Mouse (Mus musculus): Measurements from ENCODE around the gene Zfp266. TPM values are rescaled to one million over a fixed set of nuclear protein-coding genes. Genes with fewer than 3 reads are reported as not detected.
"Not testable (repeated sequence)": the region's sequence is repeated elsewhere in the genome, so short reads cannot be mapped to it uniquely, and the experiment has no call there.

The Zfp266 gene
- polyA plus RNA-seq (2015; fragmentation: Nextera tagmentation; extraction: Ambion mirVana): 144 and 152 TPM in 2 replicates

GRCm38 (mm10) chr9:20521306-20521957 is at the start of gene Zfp266:
Gene Zfp266 (minus strand): TSS chr9:20521417.
- Histone ChIP-seq H3K36me3 (peaks cover 19% of the 10 kb centered on the region), H3K9ac (peak within 1 kb of the TSS; percentile 98), H3K27me3 (no peaks in the 10 kb centered on the region), H3K27ac (peak within 1 kb of the TSS; percentile 99), H3K4me2 (replicated peaks) (peak within 1 kb of the TSS; percentile 79), H3K4me3 (peak within 1 kb of the TSS; percentile 82), H3K9me3 (no peaks in the 10 kb centered on the region), H3K4me1 (peaks cover 33% of the 10 kb centered on the region)
- ATAC-seq (ENCODE audit: low FRiP score, low read depth): peak; percentile 95
- under 1% methylated on average over 46 of the region's 46 CpGs for WGBS

GRCm38 (mm10) chr9:20565326-20566030 is 44.3 kb upstream of the Zfp266 start:
- not testable (repeated sequence) for H3K4me3 ChIP-seq; H3K4me2 ChIP-seq (replicated peaks); H3K9ac ChIP-seq; H3K27ac ChIP-seq; H3K36me3 ChIP-seq; H3K27me3 ChIP-seq; H3K4me1 ChIP-seq; H3K9me3 ChIP-seq; ATAC-seq (ENCODE audit: low FRiP score, low read depth)
- WGBS: 76% methylated on average over 3 of the region's 3 CpGs

DNA sequence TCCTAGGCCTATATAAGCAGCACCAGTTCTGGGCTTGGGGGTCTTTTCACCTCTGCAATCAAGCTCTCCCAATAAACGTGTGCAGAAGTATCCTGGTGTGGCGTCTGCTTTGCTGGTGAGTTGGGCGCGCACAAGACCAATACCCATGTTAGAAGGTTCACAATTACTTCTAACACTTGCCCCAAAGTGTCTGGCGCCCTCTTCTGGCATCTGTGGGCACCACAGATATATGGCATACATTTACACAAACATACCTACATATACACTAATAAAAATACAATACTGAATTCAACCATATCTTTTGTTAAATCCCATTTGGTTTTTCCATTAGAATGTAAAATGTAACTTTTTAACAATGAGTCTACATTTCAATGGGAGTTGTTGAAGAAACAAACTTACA is 41.0 kb upstream of the Zfp266 start:
- no peaks in the 10 kb centered on the region for H3K27me3 ChIP-seq
- 86% methylated on average over 5 of the region's 5 CpGs for WGBS
- H3K9me3 ChIP-seq: peaks cover 9% of the 10 kb centered on the region; the same call in 1 of the 2 replicates
- H3K4me3 ChIP-seq: no peak overlapping the region
- H3K4me1 ChIP-seq: no peaks in the 10 kb centered on the region
- no peak overlapping the region for H3K4me2 ChIP-seq (replicated peaks)
- H3K36me3 ChIP-seq: no peaks in the 10 kb centered on the region
- H3K9ac ChIP-seq: no peak overlapping the region
- no peak overlapping the region for H3K27ac ChIP-seq
- no peak for ATAC-seq (ENCODE audit: low FRiP score, low read depth)

DNA sequence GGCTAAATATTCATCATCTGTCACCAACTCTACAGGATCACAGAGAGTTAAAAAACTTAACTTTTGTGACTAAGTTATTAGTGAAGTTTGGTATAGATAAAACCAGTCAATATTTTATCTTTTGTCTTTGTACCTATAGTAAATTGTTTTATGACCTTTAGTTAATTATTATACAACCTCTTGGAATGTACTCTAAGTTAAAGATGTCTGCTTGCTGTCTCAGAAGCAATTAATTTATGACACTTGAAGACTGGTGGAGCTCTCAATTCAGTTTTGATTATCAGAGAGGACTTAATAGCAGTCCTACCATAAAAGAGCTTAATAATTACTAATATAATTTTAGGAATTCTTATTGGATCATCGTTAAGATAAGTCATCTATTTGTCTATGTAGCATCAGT is 31.5 kb upstream of the Zfp266 start:
- Histone ChIP-seq H3K9me3 (no peaks in the 10 kb centered on the region), H3K27ac (no peak overlapping the region), H3K9ac (no peak overlapping the region), H3K4me1 (no peaks in the 10 kb centered on the region), H3K27me3 (peaks cover 3% of the 10 kb centered on the region; the same call in 1 of the 2 replicates), H3K4me2 (replicated peaks) (no peak overlapping the region), H3K36me3 (no peaks in the 10 kb centered on the region), H3K4me3 (no peak overlapping the region)
- ATAC-seq (ENCODE audit: low FRiP score, low read depth): no peak
- 72% methylated on average over 1 of the region's 1 CpGs for WGBS

DNA sequence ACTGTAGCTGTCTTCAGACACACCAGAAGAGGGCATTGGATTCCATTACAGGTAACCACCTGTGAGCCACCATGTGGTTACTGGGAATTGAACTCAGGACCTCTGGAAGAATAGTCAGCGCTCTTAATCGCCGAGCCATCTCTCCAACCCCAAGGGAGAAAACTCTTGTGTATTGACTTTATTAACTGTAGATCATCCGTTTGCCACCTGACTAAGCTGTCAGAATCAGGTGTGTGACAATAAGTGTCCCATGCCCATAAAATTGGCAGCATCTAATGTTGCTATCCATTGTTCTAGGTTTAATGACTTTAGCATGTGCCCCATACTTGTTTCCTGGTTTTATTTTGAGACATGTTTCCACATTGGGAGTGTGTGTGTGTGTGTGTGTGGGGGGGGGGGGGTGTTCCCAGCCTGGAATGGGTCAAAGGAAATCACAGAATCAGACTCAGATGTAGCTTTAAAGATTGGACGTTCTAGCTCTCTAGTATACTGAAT is 30.6 kb upstream of the Zfp266 start:
- H3K4me2 ChIP-seq (replicated peaks): no peak overlapping the region
- H3K4me1 ChIP-seq: no peaks in the 10 kb centered on the region
- H3K27ac ChIP-seq: no peak overlapping the region
- no peak overlapping the region for H3K9ac ChIP-seq
- H3K4me3 ChIP-seq: no peak overlapping the region
- 54% methylated on average over 5 of the region's 5 CpGs for WGBS
- peaks cover 3% of the 10 kb centered on the region; the same call in 1 of the 2 replicates for H3K27me3 ChIP-seq
- no peaks in the 10 kb centered on the region for H3K36me3 ChIP-seq
- ATAC-seq (ENCODE audit: low FRiP score, low read depth): no peak
- no peaks in the 10 kb centered on the region for H3K9me3 ChIP-seq

DNA sequence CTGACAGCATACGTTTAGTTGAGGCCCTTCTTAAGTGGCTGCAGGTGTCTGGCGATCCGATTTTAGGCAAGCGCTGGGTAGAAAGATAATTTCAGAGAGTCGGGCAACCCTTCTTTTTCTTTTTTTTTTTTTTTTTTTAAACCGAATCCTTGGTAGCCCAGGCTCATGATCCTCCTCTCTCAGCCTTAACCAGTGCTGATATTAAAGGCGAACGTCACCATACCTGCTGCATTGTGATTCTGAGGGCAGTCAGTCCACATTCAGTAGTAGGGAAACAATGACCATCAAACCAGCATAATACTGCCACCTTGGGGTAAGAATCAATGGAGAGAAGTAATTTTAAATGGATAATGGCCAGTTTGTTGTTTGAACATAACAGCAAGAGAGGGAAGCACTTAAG is 23.9 kb upstream of the Zfp266 start:
- peak overlapping the region; percentile 69 for H3K9ac ChIP-seq
- H3K27me3 ChIP-seq: no peaks in the 10 kb centered on the region
- peak overlapping the region; percentile 46 for H3K4me3 ChIP-seq
- peak overlapping the region; percentile 70 for H3K4me2 ChIP-seq (replicated peaks)
- no peak for ATAC-seq (ENCODE audit: low FRiP score, low read depth)
- no peaks in the 10 kb centered on the region for H3K9me3 ChIP-seq
- H3K27ac ChIP-seq: peak overlapping the region; percentile 87; the same call in 1 of the 2 replicates
- H3K36me3 ChIP-seq: no peaks in the 10 kb centered on the region
- H3K4me1 ChIP-seq: no peaks in the 10 kb centered on the region
- 23% methylated on average over 8 of the region's 8 CpGs for WGBS

DNA sequence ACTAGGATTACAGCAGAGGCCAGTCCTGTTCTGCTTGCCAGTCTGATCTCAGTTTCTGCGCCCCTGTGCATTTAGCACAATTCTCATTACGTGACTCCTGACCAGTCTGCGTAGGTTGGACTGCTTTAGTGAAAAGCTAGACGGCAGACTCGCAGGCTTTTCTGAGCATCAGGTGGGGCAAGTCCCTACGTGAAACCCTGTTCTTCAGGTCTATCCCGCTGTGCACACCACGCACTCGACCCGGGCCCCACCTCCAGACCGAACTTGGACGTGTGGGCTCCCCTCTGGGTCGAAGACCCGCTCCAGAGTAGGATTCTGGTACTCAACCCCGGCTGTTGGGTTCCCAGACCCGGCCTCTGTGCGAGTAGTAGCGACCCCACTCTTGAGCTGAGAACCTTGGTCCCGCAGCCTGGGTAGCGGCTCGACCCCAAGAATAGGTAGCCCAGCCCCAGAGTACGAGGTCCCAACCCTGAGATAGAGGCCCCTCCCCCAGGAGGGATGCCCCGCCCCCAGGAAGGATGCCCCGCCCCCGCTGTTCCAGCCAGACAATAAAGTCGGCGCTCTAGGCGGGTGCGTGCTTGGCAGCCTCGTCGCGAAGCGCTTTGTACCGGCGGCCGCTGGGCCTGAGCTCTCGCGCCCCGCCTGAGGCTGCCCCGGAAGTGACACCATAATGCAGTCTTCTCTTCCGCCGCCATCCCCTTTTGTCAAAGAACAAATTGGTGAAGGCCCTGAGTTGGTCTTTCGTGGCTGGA is 23.0 kb upstream of the Zfp266 start:
- no peaks in the 10 kb centered on the region for H3K4me1 ChIP-seq
- peak; percentile 92 for ATAC-seq (ENCODE audit: low FRiP score, low read depth)

GRCm38 (mm10) chr9:20543496-20543895 is 22.3 kb upstream of the Zfp266 start:
- no peak for ATAC-seq (ENCODE audit: low FRiP score, low read depth)
- Histone ChIP-seq H3K4me1 (no peaks in the 10 kb centered on the region), H3K4me2 (replicated peaks) (peak overlapping the region; percentile 70), H3K9ac (peak overlapping the region; percentile 35), H3K9me3 (no peaks in the 10 kb centered on the region), H3K27me3 (no peaks in the 10 kb centered on the region; the same call in 1 of the 2 replicates), H3K27ac (peak overlapping the region; percentile 87; the same call in 1 of the 2 replicates), H3K4me3 (no peak overlapping the region), H3K36me3 (no peaks in the 10 kb centered on the region)
- WGBS: 26% methylated on average over 6 of the region's 6 CpGs

More for the DNA sequence above, 23.0 kb upstream of the Zfp266 start:
- H3K9ac ChIP-seq: peak overlapping the region; percentile 69
- H3K4me2 ChIP-seq (replicated peaks): peak overlapping the region; percentile 70
- WGBS: 1% methylated on average over 43 of the region's 43 CpGs
- no peaks in the 10 kb centered on the region for H3K9me3 ChIP-seq
- H3K4me3 ChIP-seq: peak overlapping the region; percentile 46
- H3K36me3 ChIP-seq: no peaks in the 10 kb centered on the region
- no peaks in the 10 kb centered on the region; the same call in 1 of the 2 replicates for H3K27me3 ChIP-seq
- peak overlapping the region; percentile 87 for H3K27ac ChIP-seq

GRCm38 (mm10) chr9:20536598-20536997 is 15.4 kb upstream of the Zfp266 start:
- H3K27me3 ChIP-seq: peaks cover 8% of the 10 kb centered on the region

GRCm38 (mm10) chr9:20534326-20534926 is 13.2 kb upstream of the Zfp266 start:
- WGBS: 74% methylated on average over 8 of the region's 8 CpGs
- no peak overlapping the region for H3K4me2 ChIP-seq (replicated peaks)
- peaks cover 8% of the 10 kb centered on the region for H3K27me3 ChIP-seq
- H3K9me3 ChIP-seq: no peaks in the 10 kb centered on the region
- no peak for ATAC-seq (ENCODE audit: low FRiP score, low read depth)
- H3K4me1 ChIP-seq: no peaks in the 10 kb centered on the region
- no peak overlapping the region for H3K9ac ChIP-seq
- no peak overlapping the region for H3K4me3 ChIP-seq
- no peak overlapping the region for H3K27ac ChIP-seq
- H3K36me3 ChIP-seq: no peaks in the 10 kb centered on the region

More at GRCm38 (mm10) chr9:20536598-20536997, 15.4 kb upstream of the Zfp266 start:
- ATAC-seq (ENCODE audit: low FRiP score, low read depth): no peak
- Histone ChIP-seq H3K27ac (no peak overlapping the region), H3K9me3 (no peaks in the 10 kb centered on the region), H3K4me1 (no peaks in the 10 kb centered on the region), H3K4me3 (no peak overlapping the region), H3K9ac (no peak overlapping the region), H3K36me3 (no peaks in the 10 kb centered on the region), H3K4me2 (replicated peaks) (no peak overlapping the region)
- WGBS: 88% methylated on average over 2 of the region's 2 CpGs

DNA sequence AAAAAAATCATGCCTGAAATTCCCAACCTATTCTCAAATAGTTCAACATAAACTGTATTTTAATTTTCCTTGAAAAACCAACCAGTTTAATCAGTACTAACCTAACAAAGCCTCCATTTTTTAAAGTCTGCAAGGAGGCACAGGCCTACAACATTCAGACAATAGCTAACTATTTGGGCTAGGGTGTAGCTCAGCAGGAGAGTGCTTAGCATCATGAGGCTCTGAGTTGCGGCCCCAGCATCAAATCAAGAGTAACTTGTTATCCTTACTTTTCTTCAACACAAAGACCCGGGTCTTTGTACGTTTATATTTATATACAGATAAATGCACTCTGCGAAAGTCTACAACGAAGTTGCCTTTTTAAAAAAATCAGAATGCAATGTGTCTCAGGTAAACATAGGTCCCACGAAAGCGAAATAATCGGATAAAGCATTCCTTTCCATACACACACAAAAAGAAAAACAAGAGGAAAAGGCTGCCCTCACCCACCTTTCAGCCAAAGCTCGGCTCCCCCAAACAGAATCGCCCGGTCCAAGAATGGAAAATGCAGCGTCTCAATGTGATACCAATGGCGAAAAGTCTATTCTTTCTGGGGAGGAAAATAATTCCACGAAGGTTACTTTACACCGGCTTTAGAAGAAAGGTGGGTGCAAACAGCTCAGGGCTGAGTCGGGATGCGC is 546 bp downstream of the Zfp266 start:
- peak overlapping the region; percentile 99 for H3K27ac ChIP-seq
- H3K9me3 ChIP-seq: no peaks in the 10 kb centered on the region
- H3K4me1 ChIP-seq: peaks cover 33% of the 10 kb centered on the region
- peak overlapping the region; percentile 98 for H3K9ac ChIP-seq
- WGBS: under 1% methylated on average over 17 of the region's 17 CpGs
- H3K27me3 ChIP-seq: no peaks in the 10 kb centered on the region
- H3K4me2 ChIP-seq (replicated peaks): peak overlapping the region; percentile 79
- no peak for ATAC-seq (ENCODE audit: low FRiP score, low read depth)
- H3K36me3 ChIP-seq: peaks cover 26% of the 10 kb centered on the region
- peak overlapping the region; percentile 82 for H3K4me3 ChIP-seq

Data from limb, embryonic 13.5 days (tissue).